Mouse (Mus musculus) E14TG2a.4 (cell line): ENCODE measurements around the gene Tgif2.
A peak's percentile ranks its signal among the peaks of the same experiment; 100 is the strongest.
"Not testable (repeated sequence)": the region's sequence is repeated elsewhere in the genome, so short reads cannot be mapped to it uniquely, and the experiment has no call there.

Experiments used
- H3K27me3 ChIP-seq: 2 replicates; pipeline ENCODE4 v1.6.1; 2014; ENCODE audit warnings: low read length, control low read depth; ENCODE audit not compliant: insufficient read depth
- H3K36me3 ChIP-seq: 2 replicates; pipeline ENCODE4 v1.6.1; 2014; ENCODE audit warnings: low read length, control low read depth; ENCODE audit not compliant: insufficient read depth
- H3K4me1 ChIP-seq: replicated peaks from 2 replicates; pipeline ENCODE4 v1.6.1; 2014; ENCODE audit warnings: low read depth, low read length, control low read depth
- H3K4me3 ChIP-seq: replicated peaks from 2 replicates; pipeline ENCODE4 v1.5.1; 2014; ENCODE audit warnings: mild to moderate bottlenecking, low read length
- H3K9me3 ChIP-seq: 2 replicates; pipeline ENCODE4 v1.6.1; 2014; ENCODE audit warnings: low read length, control low read depth
- CTCF ChIP-seq: conservative IDR thresholded peaks from 2 replicates; pipeline ENCODE4 v1.5.1; 2014; ENCODE audit warnings: low read length
- NANOG ChIP-seq: IDR thresholded peaks from 2 replicates; pipeline ENCODE4 v1.6.1; 2014; ENCODE audit warnings: borderline replicate concordance, low read length, mixed read lengths
- POU5F1 ChIP-seq: IDR thresholded peaks from 2 replicates; pipeline ENCODE4 v1.6.1; 2014; ENCODE audit warnings: low read length, borderline replicate concordance

The Tgif2 gene

DNA sequence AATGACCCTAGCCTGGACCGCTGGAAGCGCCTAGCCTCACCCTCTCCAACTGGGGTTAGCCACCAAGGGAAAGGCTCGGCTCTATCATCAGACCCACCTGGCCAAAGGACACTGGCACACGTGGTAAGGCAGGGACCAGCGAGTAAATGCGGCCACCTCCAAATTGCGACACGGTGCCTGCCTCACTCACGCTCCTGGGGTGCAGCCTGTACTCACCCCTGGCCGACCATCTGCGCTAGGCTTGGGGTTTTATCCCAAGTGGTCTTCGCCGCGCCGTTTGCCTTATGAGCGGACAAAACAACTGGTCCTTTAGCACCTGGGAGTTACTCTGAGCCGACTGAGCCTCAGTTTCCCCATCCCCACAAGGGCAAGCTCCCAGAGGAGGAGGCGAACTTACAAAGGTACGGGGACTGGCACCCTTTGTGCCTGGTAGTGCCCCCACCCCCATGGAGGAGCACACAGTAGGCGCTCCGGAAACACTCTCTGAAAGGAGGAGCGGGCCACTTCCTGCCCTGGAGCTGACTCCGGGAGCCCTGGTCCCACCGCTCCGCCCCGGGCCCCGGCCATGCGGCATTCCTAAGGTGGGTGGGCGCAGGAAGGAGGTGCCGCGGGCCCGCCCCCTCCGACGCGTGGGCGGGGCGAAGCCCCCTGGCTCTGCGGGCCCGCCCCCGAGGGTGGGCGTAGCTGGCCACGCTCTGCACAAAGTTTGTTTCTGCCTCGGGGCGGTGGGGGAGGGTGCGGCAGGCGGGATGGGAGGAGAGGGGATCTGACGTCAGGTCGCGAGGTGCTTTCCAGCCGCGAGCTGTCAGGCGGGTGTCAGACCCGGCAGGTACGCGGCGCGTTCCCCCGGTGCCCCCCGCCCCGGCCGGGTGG lies at the start of gene Tgif2:
Gene Tgif2 (plus strand): TSS at position 689 of the 873 bp plus-strand sequence.
- TF ChIP-seq NANOG (no peak), CTCF (no peak), POU5F1 (no peak)
- H3K9me3 ChIP-seq = peaks cover 14% of the 10 kb centered on the region
- peak within 1 kb of the TSS; percentile 92 for H3K4me3 ChIP-seq
- no peaks in the 10 kb centered on the region for H3K27me3 ChIP-seq
- H3K4me1 ChIP-seq = peaks cover 58% of the 10 kb centered on the region
- H3K36me3 ChIP-seq = peaks cover 49% of the 10 kb centered on the region

DNA sequence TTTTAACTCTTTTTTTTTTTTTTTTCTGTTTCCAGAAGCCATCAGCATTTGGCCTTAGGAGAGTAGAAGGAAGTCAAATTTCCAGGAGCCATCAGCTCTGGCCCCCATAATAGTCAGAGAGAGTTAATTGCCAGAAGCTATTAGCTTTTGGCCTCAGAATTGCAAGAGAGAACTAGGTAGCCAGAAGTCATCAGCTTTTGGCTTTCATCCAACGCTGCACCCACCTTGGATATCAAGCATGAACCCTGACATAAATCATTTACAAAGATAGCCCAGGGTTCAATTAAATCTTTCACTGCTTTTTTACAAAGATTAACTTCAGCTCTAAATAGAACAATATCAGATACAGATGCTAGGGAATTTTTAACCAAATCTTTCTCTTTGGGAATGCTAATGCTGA lies 41.3 kb upstream of the Tgif2 start:
- Histone ChIP-seq H3K4me3 (no peak overlapping the region), H3K4me1 (peaks cover 27% of the 10 kb centered on the region), H3K27me3 (no peaks in the 10 kb centered on the region), H3K9me3 (peaks cover 13% of the 10 kb centered on the region), H3K36me3 (no peaks in the 10 kb centered on the region)
- no peak for TF ChIP-seq CTCF
- TF ChIP-seq POU5F1 = no peak
- TF ChIP-seq NANOG = no peak

DNA sequence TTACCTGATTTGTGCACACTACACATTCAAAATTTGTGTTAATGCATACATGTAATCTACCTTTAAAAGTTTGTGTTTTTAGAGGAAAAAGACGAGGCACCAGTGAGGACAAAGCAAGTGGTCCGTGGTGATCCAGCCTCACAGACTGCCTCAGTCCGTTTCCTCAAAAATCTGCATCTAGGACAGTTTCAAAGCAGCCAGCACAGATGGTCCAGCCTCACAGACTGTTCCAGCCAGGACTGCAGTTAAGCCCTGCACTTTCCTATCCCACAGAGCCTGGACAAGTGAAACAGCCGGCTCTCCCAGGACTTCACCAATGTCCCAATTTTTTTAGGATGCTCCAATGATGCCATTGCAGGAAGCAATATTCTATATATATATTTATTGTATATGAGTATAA lies 38.8 kb upstream of the Tgif2 start:
- no peaks in the 10 kb centered on the region for H3K36me3 ChIP-seq
- TF ChIP-seq NANOG = no peak
- TF ChIP-seq CTCF = no peak
- TF ChIP-seq POU5F1 = no peak
- peaks cover 15% of the 10 kb centered on the region for H3K4me1 ChIP-seq
- no peak overlapping the region for H3K4me3 ChIP-seq
- peaks cover 13% of the 10 kb centered on the region for H3K9me3 ChIP-seq
- H3K27me3 ChIP-seq = no peaks in the 10 kb centered on the region

DNA sequence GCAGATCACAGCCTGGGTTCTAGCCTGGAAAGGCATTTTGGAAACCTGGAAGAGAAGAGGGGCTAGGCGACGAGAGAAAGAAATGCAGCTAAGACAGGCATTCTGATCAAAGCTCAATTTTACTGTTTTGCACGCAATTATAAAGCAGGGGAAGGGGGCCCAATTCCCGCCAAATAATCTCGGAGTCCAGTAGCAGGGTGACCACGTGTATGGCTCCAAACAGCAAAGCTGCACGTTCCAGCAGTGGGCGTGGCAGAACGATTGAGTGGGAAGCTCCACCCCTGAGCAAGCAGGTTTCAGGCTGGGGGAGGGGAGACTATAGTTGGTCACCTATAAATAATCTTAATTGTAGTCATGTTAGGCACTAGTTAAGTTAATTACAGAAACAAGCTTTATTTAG lies 37.7 kb upstream of the Tgif2 start:
- not testable (repeated sequence) for H3K9me3 ChIP-seq, H3K4me3 ChIP-seq, H3K27me3 ChIP-seq, H3K36me3 ChIP-seq
- H3K4me1 ChIP-seq = peaks cover 13% of the 10 kb centered on the region

DNA sequence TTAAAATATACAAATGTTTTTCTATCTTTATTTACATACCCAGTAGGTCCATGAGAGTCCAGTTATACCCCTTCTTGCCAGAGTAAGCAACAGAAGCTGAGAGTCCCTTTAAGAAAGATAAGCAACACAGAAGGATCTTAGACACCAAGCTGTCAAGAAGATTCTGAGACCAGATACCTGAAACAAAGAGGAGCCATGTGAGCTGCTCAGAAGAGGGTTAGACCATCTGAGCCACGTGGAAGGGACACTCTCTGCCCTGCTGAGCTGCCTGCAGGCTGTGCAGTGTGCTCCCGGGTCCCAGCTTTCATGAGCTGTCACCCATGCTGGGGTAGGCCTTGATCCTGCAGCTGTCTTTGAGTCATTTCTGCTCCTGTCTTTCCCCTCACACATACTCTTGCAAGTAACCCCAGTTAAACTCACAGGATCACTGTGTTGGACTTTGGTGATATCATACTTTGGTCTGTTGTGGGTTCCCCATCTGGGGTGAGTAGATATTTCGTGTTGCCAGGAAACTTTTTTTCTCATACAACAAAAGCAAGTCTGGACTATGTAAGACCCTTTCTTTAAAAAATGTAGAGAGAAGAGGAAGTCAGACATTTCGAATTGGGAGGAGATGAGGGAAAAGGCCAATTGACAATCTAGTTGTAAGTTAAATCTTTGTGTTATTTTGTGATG lies 36.0 kb upstream of the Tgif2 start:
- Histone ChIP-seq H3K27me3 (no peaks in the 10 kb centered on the region), H3K36me3 (no peaks in the 10 kb centered on the region), H3K4me3 (no peak overlapping the region), H3K4me1 (peaks cover 13% of the 10 kb centered on the region), H3K9me3 (no peaks in the 10 kb centered on the region)
- no peak for TF ChIP-seq NANOG
- no peak for TF ChIP-seq CTCF

DNA sequence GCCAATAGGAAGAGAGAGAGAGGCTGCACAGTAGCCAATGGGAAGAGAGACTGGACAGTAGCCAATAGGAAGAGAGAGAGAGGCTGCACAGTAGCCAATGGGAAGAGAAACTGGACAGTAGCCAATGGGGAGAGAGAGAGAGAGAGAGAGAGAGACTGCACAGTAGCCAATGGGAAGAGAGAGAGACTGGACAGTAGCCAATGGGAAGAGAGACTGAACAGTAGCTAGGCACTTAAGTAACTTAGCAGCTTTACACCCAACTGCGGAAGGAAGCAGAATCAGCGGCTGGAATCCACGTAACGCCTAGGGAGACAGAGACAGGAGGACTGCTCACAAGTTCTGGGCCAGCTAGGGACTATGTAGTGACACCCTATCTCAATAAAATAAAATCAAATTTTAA lies 35.2 kb upstream of the Tgif2 start:
- H3K27me3 ChIP-seq = no peaks in the 10 kb centered on the region
- H3K36me3 ChIP-seq = no peaks in the 10 kb centered on the region
- peaks cover 14% of the 10 kb centered on the region for H3K4me1 ChIP-seq
- no peak for TF ChIP-seq POU5F1
- TF ChIP-seq CTCF = no peak
- TF ChIP-seq NANOG = no peak
- no peak overlapping the region for H3K4me3 ChIP-seq
- H3K9me3 ChIP-seq = no peaks in the 10 kb centered on the region

DNA sequence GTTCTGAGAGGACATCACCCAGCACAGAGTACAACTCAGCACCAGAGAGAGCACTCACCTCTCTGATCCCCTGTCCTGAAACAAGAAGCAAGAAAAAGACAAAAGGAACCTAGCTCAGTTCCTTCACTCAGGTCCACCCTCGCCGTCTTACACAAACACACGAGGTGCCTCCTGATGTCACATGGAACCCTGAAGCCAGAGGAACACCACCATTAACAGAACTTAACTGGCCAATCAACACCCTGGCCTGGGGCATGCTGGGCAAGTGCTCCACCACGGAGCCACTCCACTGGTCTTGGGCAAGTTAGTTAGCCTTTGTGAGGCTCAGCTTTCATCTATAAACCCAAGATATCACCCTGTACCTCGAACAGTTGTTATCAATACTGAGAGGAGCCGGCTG lies 32.9 kb upstream of the Tgif2 start:
- Histone ChIP-seq H3K27me3 (no peaks in the 10 kb centered on the region), H3K36me3 (no peaks in the 10 kb centered on the region), H3K4me1 (peaks cover 19% of the 10 kb centered on the region), H3K4me3 (no peak overlapping the region), H3K9me3 (no peaks in the 10 kb centered on the region)
- TF ChIP-seq NANOG (no peak), POU5F1 (no peak), CTCF (no peak)

DNA sequence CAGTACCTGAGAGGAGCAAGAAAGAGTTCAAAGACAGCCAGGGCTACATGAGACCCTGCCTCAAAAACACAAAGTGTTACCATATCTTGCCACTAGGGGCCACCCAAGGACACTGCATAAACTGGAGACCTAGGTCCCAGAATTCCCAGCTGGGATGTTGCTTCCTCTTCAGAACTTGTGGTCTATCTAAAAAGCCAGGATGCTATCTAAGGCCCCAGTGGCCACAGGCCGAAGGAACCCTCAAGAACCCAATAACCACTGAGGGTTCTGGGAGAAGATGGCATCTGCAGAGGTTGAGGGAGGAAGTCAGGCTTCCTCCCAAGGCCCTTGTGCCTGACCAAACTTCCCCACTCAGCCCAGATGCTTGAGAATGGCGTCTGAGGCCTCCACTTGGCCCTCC lies 30.2 kb upstream of the Tgif2 start:
- no peaks in the 10 kb centered on the region for H3K36me3 ChIP-seq
- peaks cover 17% of the 10 kb centered on the region for H3K4me1 ChIP-seq
- no peak overlapping the region for H3K4me3 ChIP-seq
- H3K27me3 ChIP-seq = no peaks in the 10 kb centered on the region
- TF ChIP-seq CTCF = peak; percentile 86
- no peak for TF ChIP-seq NANOG
- H3K9me3 ChIP-seq = no peaks in the 10 kb centered on the region

DNA sequence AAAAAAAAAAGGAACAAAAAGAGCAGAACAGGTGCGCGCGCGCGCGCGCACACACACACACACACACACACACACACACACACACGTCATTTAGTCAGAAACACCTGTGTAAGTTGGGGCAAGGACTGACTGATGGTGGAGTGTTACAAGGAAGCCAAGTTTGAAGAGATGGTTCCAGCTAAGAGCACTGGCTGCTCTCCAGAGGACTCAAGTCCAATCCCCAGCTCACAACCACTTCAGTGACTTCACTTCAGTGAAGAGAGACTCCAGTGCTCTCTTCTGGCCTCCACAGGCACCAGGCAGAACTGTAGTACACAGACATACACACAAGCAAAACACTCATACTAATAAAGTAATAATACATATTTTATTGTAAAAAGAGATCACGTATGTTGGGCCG lies 29.1 kb upstream of the Tgif2 start:
- peaks cover 29% of the 10 kb centered on the region for H3K4me1 ChIP-seq
- no peak for TF ChIP-seq POU5F1
- TF ChIP-seq NANOG = no peak
- no peak for TF ChIP-seq CTCF
- no peak overlapping the region for H3K4me3 ChIP-seq
- H3K27me3 ChIP-seq = no peaks in the 10 kb centered on the region
- no peaks in the 10 kb centered on the region for H3K9me3 ChIP-seq
- no peaks in the 10 kb centered on the region for H3K36me3 ChIP-seq
